Mouse (Mus musculus) ES-E14 (cell line): ENCODE results near the gene Hist1h2ao. TPM values are rescaled to one million over a fixed set of nuclear protein-coding genes. Genes with fewer than 3 reads are reported as not detected.
"Not testable (repeated sequence)": the region's sequence is repeated elsewhere in the genome, so short reads cannot be mapped to it uniquely, and the experiment has no call there.

Source experiments
- DNase-seq: peaks from one replicate; pipeline ENCODE4 v3.0.0-alpha.2; 2013; ENCODE audit warnings: low read depth, low spot score
- H3K27ac ChIP-seq: 2 replicates; pipeline ENCODE4 v1.5.1; 2012; ENCODE audit warnings: low read depth, mild to moderate bottlenecking, low read length, moderate library complexity, mixed read lengths; ENCODE audit not compliant: poor library complexity, insufficient read depth, severe bottlenecking
- H3K36me3 ChIP-seq: 2 replicates; pipeline ENCODE4 v1.6.1; 2012; ENCODE audit warnings: mild to moderate bottlenecking, low read length, moderate library complexity, mixed read lengths; ENCODE audit not compliant: control insufficient read depth, poor library complexity, insufficient read depth, severe bottlenecking
- H3K4me1 ChIP-seq, 2 experiments: fragments of 150-350 bp in 1 of 2; sonication (generic) in 1 of 2; 2 replicates each; pipeline ENCODE4 v1.6.1; 2012; ENCODE audit warnings: low read length in 2 of 2, mild to moderate bottlenecking in 1 of 2, mixed read lengths in 1 of 2; ENCODE audit not compliant: control insufficient read depth in 2 of 2, insufficient read depth in 2 of 2, poor library complexity in 1 of 2
- H3K4me3 ChIP-seq, 2 experiments: fragments of 150-350 bp in 1 of 2; sonication (generic) in 1 of 2; 2 replicates each; pipeline ENCODE4 v1.5.1; 2012; ENCODE audit warnings: low read length in 2 of 2, low read depth in 1 of 2, mild to moderate bottlenecking in 1 of 2, mixed read lengths in 1 of 2; ENCODE audit not compliant: insufficient read depth in 1 of 2, poor library complexity in 1 of 2, severe bottlenecking in 1 of 2
- H3K9ac ChIP-seq: 2 replicates; pipeline ENCODE4 v1.6.1; 2012; ENCODE audit warnings: low read depth, mild to moderate bottlenecking, low read length, mixed read lengths; ENCODE audit not compliant: poor library complexity, insufficient read depth, severe bottlenecking
- H3K9me3 ChIP-seq: fragments of 150-350 bp; sonication (generic); 2 replicates; pipeline ENCODE4 v1.6.1; 2012; ENCODE audit warnings: low read depth, mild to moderate bottlenecking, low read length; ENCODE audit not compliant: control insufficient read depth, insufficient read depth
- CHD2 ChIP-seq: IDR thresholded peaks from 2 replicates; pipeline ENCODE4 v1.6.1; 2014; ENCODE audit warnings: mild to moderate bottlenecking, low read depth, low read length, inconsistent platforms
- HCFC1 ChIP-seq: IDR thresholded peaks from 2 replicates; pipeline ENCODE4 v1.6.1; 2012; ENCODE audit warnings: low read length, inconsistent platforms, borderline replicate concordance; ENCODE audit not compliant: insufficient read depth
- MAFK ChIP-seq: IDR thresholded peaks from 2 replicates; pipeline ENCODE4 v1.6.1; 2014; ENCODE audit warnings: mild to moderate bottlenecking, low read depth, low read length, inconsistent platforms; ENCODE audit not compliant: insufficient read depth
- ZC3H11A ChIP-seq: IDR thresholded peaks from 2 replicates; pipeline ENCODE4 v1.6.1; 2012; ENCODE audit warnings: low read depth, mild to moderate bottlenecking, inconsistent platforms, low read length, borderline replicate concordance
- ZNF384 ChIP-seq: IDR thresholded peaks from 2 replicates; pipeline ENCODE4 v1.6.1; 2012; ENCODE audit warnings: low read depth, low read length, inconsistent platforms
- in situ Hi-C, 2 experiments: fragments of 600-800 bp; cut with MboI; formaldehyde crosslinking; loops; one replicate each; pipeline ENCODE4 v1.15.1; 2025; ENCODE audit warnings: low sequenced_read_pairs in 2 of 2, inconsistent platforms in 1 of 2; ENCODE audit not compliant: unreplicated experiment in 2 of 2
- total RNA-seq: library from RNA; depleted of rRNA; stranded (reverse); fragments of 300-350 nt; gene quantifications from 2 replicates; pipeline ENCODE4 v1.2.3, GENCODE M21; 2012; rRNA removed

The Hist1h2ao gene
- total RNA-seq, 1 experiment, result not detected

GRCm38 (mm10) chr13:21847883-21848282, 37.6 kb downstream of the Hist1h2ao start:
- Histone ChIP-seq H3K9ac (no peak overlapping the region), H3K4me3 (no peak overlapping the region), H3K4me1 (peaks cover 1 to 4% of the 10 kb centered on the region in 2 experiments; a peak in 1 of 4 replicates), H3K36me3 (no peaks in the 10 kb centered on the region), H3K27ac (no peak overlapping the region), H3K9me3 (no peaks in the 10 kb centered on the region)
- DNase-seq, result no peak
- TF ChIP-seq MAFK (0 out of 2 replicates have a peak, but pooled peaks have one; percentile 51), CHD2 (no peak)
- in situ Hi-C loops, result no loop called here

GRCm38 (mm10) chr13:21850696-21851095, 40.4 kb downstream of the Hist1h2ao start:
- not testable (repeated sequence) for H3K4me3 ChIP-seq, H3K9ac ChIP-seq, H3K9me3 ChIP-seq, H3K36me3 ChIP-seq, DNase-seq, H3K4me1 ChIP-seq, H3K27ac ChIP-seq
- in situ Hi-C loops, result loop anchor here in 1 of 2 experiments (25.0 kb wide), 1 partner anchor 1562 kb away; the partner anchor contains the start of gene Abt1

GRCm38 (mm10) chr13:21852215-21852945, 42.1 kb downstream of the Hist1h2ao start:
- no peaks in the 10 kb centered on the region for H3K9me3 ChIP-seq
- no peak overlapping the region for H3K4me3 ChIP-seq
- TF ChIP-seq ZC3H11A, result no peak
- TF ChIP-seq ZNF384, result no peak
- TF ChIP-seq MAFK, result no peak
- TF ChIP-seq HCFC1, result no peak
- no peak for TF ChIP-seq CHD2
- H3K36me3 ChIP-seq, result no peaks in the 10 kb centered on the region
- no peak overlapping the region for H3K9ac ChIP-seq
- in situ Hi-C loops, result loop anchor here in 1 of 2 experiments (25.0 kb wide), 1 partner anchor 1560 kb away; the partner anchor contains the start of gene Abt1
- no peak overlapping the region for H3K27ac ChIP-seq
- H3K4me1 ChIP-seq, result peaks cover 5 to 6% of the 10 kb centered on the region in 2 experiments; a peak in 3 of 4 replicates
- DNase-seq, result no peak

GRCm38 (mm10) chr13:21855146-21855545, 44.9 kb downstream of the Hist1h2ao start:
- peaks cover 5 to 8% of the 10 kb centered on the region in 2 experiments for H3K4me1 ChIP-seq
- no peaks in the 10 kb centered on the region for H3K9me3 ChIP-seq
- no peak overlapping the region for H3K9ac ChIP-seq
- in situ Hi-C loops, result loop anchor here in 1 of 2 experiments (25.0 kb wide), 1 partner anchor 1557 kb away; the partner anchor contains the start of gene Abt1
- no peaks in the 10 kb centered on the region for H3K36me3 ChIP-seq
- peak; percentile 60 for DNase-seq
- H3K27ac ChIP-seq, result no peak overlapping the region; the same call in 1 of the 2 replicates
- peak overlapping the region; percentile 73 to 82; a peak in 3 of 4 replicates for H3K4me3 ChIP-seq
- TF ChIP-seq HCFC1 (0 out of 2 replicates have a peak, but pooled peaks have one; percentile 23), MAFK (peak; percentile 84), ZC3H11A (no peak), ZNF384 (no peak)

GRCm38 (mm10) chr13:21855698-21856162, 45.5 kb downstream of the Hist1h2ao start:
- Histone ChIP-seq H3K9ac (peak overlapping the region; percentile 57; the same call in 1 of the 2 replicates), H3K27ac (peak overlapping the region; percentile 57; the same call in 1 of the 2 replicates), H3K4me3 (peak overlapping the region; percentile 73 to 82), H3K36me3 (no peaks in the 10 kb centered on the region), H3K9me3 (no peaks in the 10 kb centered on the region), H3K4me1 (peaks cover 6 to 9% of the 10 kb centered on the region in 2 experiments)
- peak; percentile 59 for DNase-seq
- in situ Hi-C loops, result loop anchor here in 1 of 2 experiments (25.0 kb wide), 1 partner anchor 1557 kb away; the partner anchor contains the start of gene Abt1
- TF ChIP-seq MAFK, result peak; percentile 97
- TF ChIP-seq ZNF384, result 0 out of 2 replicates have a peak, but pooled peaks have one; percentile 9
- no peak for TF ChIP-seq CHD2

Other genes with a start within 250 kb of the Hist1h2ao start
- gene Olfr1364, start 228.7 kb upstream of the Hist1h2ao start, total RNA-seq, result not detected in 2 replicates
- not detected in 2 replicates for gene Olfr1362, start 196.4 kb upstream of the Hist1h2ao start, total RNA-seq
- 0.13 TPM in 1 of 2 replicates, not detected in the other for gene Olfr11, start 167.9 kb upstream of the Hist1h2ao start, total RNA-seq
- gene Olfr1361, start 147.1 kb upstream of the Hist1h2ao start, total RNA-seq, result not detected in 2 replicates
- gene Olfr1360, start 133.1 kb upstream of the Hist1h2ao start, total RNA-seq, result not detected in 2 replicates
- gene Olfr1359, start 112.4 kb upstream of the Hist1h2ao start, total RNA-seq, result not detected in 2 replicates
- gene Hist1h2bl, start 94.3 kb upstream of the Hist1h2ao start, total RNA-seq, result 1,275 and 1,694 TPM in 2 replicates
- gene Hist1h2ai, start 94.0 kb upstream of the Hist1h2ao start, total RNA-seq, result 1,685 and 2,304 TPM in 2 replicates
- 2,227 and 2,394 TPM in 2 replicates for gene Hist1h3h, start 92.8 kb upstream of the Hist1h2ao start, total RNA-seq
- gene Hist1h2bm, start 88.4 kb upstream of the Hist1h2ao start, total RNA-seq, result 468 and 757 TPM in 2 replicates
- gene Hist1h4j, start 75.4 kb upstream of the Hist1h2ao start, total RNA-seq, result 158 and 260 TPM in 2 replicates
- gene Hist1h4k, start 60.0 kb upstream of the Hist1h2ao start, total RNA-seq, result 2,674 and 2,766 TPM in 2 replicates
- gene Hist1h2ak, start 56.6 kb upstream of the Hist1h2ao start, total RNA-seq, result 1,029 and 1,218 TPM in 2 replicates
- 306 and 496 TPM in 2 replicates for gene Hist1h2bn, start 56.3 kb upstream of the Hist1h2ao start, total RNA-seq
- 619 and 849 TPM in 2 replicates for gene Hist1h1b, start 29.8 kb upstream of the Hist1h2ao start, total RNA-seq
- 874 and 1,089 TPM in 2 replicates for gene Hist1h3i, start 27.1 kb upstream of the Hist1h2ao start, total RNA-seq
- gene Hist1h2an, start 23.2 kb upstream of the Hist1h2ao start, total RNA-seq, result 657 and 889 TPM in 2 replicates
- 634 and 879 TPM in 2 replicates for gene Hist1h2bp, start 23.0 kb upstream of the Hist1h2ao start, total RNA-seq
- 1,775 and 2,433 TPM in 2 replicates for gene Hist1h2bq, start 268 bp upstream of the Hist1h2ao start, total RNA-seq
- 9.8 and 22.8 TPM in 2 replicates for gene Hist1h4m, start 1.3 kb downstream of the Hist1h2ao start, total RNA-seq
- gene Hist1h4n, start 21.7 kb downstream of the Hist1h2ao start, total RNA-seq, result 2,365 and 3,405 TPM in 2 replicates
- gene Hist1h2ap, start 23.0 kb downstream of the Hist1h2ao start, total RNA-seq, result 3,404 and 3,578 TPM in 2 replicates
- gene Hist1h2br, start 23.3 kb downstream of the Hist1h2ao start, total RNA-seq, result 1,712 and 2,111 TPM in 2 replicates
- gene Zfp184, start 134.6 kb downstream of the Hist1h2ao start, total RNA-seq, result 5.4 and 6.2 TPM in 2 replicates
- gene Pom121l2, start 170.7 kb downstream of the Hist1h2ao start, total RNA-seq, result 0.26 and 0.31 TPM in 2 replicates
- 2.6 and 2.9 TPM in 2 replicates for gene Prss16, start 199.3 kb downstream of the Hist1h2ao start, total RNA-seq
- gene Hist1h2ah, start 225.1 kb downstream of the Hist1h2ao start, total RNA-seq, result 1,543 and 2,450 TPM in 2 replicates
- gene Hist1h2bk, start 225.4 kb downstream of the Hist1h2ao start, total RNA-seq, result 1,340 and 1,966 TPM in 2 replicates
- 814 and 830 TPM in 2 replicates for gene Hist1h4i, start 230.9 kb downstream of the Hist1h2ao start, total RNA-seq
- gene Hist1h2ag, start 232.5 kb downstream of the Hist1h2ao start, total RNA-seq, result 786 and 868 TPM in 2 replicates
- 1,371 and 1,735 TPM in 2 replicates for gene Hist1h2bj, start 232.7 kb downstream of the Hist1h2ao start, total RNA-seq